Mouse (Mus musculus): ENCODE measurements at regions not wholly inside any gene's neighbourhood (a gene's known extent, or its start where the extent isn't known, plus 50 kb on each side); places are given as distances from the start of the nearest gene placed in this dataset.

GRCm38 (mm10) chr11:31615107-31615811 lies 56.4 kb downstream of the Bod1 start:
- no peak overlapping the region for H3K27ac ChIP-seq (ENCODE audit: insufficient read depth, low read length)
- H3K4me1 ChIP-seq (ENCODE audit: control insufficient read depth, insufficient read depth, low read length) = no peaks in the 10 kb centered on the region
- WGBS = 53% methylated on average over 10 of the region's 10 CpGs
- H3K27me3 ChIP-seq (ENCODE audit: control insufficient read depth, insufficient read depth, low read length) = no peaks in the 10 kb centered on the region; the same call in 1 of the 2 replicates
- no peak overlapping the region for H3K4me3 ChIP-seq (replicated peaks; ENCODE audit: insufficient read depth, low read depth, low read length)
- TF ChIP-seq CTCF (IDR thresholded peaks at IDR 0.05; ENCODE audit: borderline replicate concordance, insufficient read depth, low read depth, low read length) (peak; percentile 54; the same call in 1 of the 2 replicates), POLR2A (IDR thresholded peaks at IDR 0.05; ENCODE audit: borderline replicate concordance, insufficient read depth, low read length) (no peak)
- DNase-seq = peak; percentile 33 to 54

GRCm38 (mm10) chr11:31614394-31614713 lies 57.3 kb downstream of the Bod1 start:
- Histone ChIP-seq H3K4me3 (replicated peaks; ENCODE audit: insufficient read depth, low read depth, low read length) (no peak overlapping the region), H3K27me3 (ENCODE audit: control insufficient read depth, insufficient read depth, low read length) (no peaks in the 10 kb centered on the region; the same call in 1 of the 2 replicates), H3K27ac (ENCODE audit: insufficient read depth, low read length) (no peak overlapping the region), H3K4me1 (ENCODE audit: control insufficient read depth, insufficient read depth, low read length) (no peaks in the 10 kb centered on the region)
- TF ChIP-seq POLR2A (IDR thresholded peaks at IDR 0.05; ENCODE audit: borderline replicate concordance, insufficient read depth, low read length) = no peak
- no peak for TF ChIP-seq CTCF (IDR thresholded peaks at IDR 0.05; ENCODE audit: borderline replicate concordance, insufficient read depth, low read depth, low read length)
- no peak for DNase-seq
- WGBS = 72% methylated on average over 7 of the region's 7 CpGs

GRCm38 (mm10) chr11:31613688-31614393 lies 57.8 kb downstream of the Bod1 start:
- no peak for DNase-seq
- WGBS = 35% methylated on average over 11 of the region's 11 CpGs
- TF ChIP-seq POLR2A (IDR thresholded peaks at IDR 0.05; ENCODE audit: borderline replicate concordance, insufficient read depth, low read length) = no peak
- no peak for TF ChIP-seq CTCF (IDR thresholded peaks at IDR 0.05; ENCODE audit: borderline replicate concordance, insufficient read depth, low read depth, low read length)

GRCm38 (mm10) chr11:31608458-31608857 lies 63.2 kb downstream of the Bod1 start:
- no peaks in the 10 kb centered on the region for H3K27me3 ChIP-seq (ENCODE audit: control insufficient read depth, insufficient read depth, low read length)

More at GRCm38 (mm10) chr11:31613688-31614393, 57.8 kb downstream of the Bod1 start:
- Histone ChIP-seq H3K27me3 (ENCODE audit: control insufficient read depth, insufficient read depth, low read length) (no peaks in the 10 kb centered on the region; the same call in 1 of the 2 replicates), H3K4me1 (ENCODE audit: control insufficient read depth, insufficient read depth, low read length) (no peaks in the 10 kb centered on the region), H3K27ac (ENCODE audit: insufficient read depth, low read length) (no peak overlapping the region), H3K4me3 (replicated peaks; ENCODE audit: insufficient read depth, low read depth, low read length) (no peak overlapping the region)

GRCm38 (mm10) chr11:31601499-31601898 lies 70.2 kb downstream of the Bod1 start:
- WGBS = 81% methylated on average over 7 of the region's 7 CpGs
- no peak overlapping the region for H3K4me3 ChIP-seq (replicated peaks; ENCODE audit: insufficient read depth, low read depth, low read length)
- H3K4me1 ChIP-seq (ENCODE audit: control insufficient read depth, insufficient read depth, low read length) = peaks cover 2% of the 10 kb centered on the region; the same call in 1 of the 2 replicates
- TF ChIP-seq CTCF (IDR thresholded peaks at IDR 0.05; ENCODE audit: borderline replicate concordance, insufficient read depth, low read depth, low read length) (no peak), POLR2A (IDR thresholded peaks at IDR 0.05; ENCODE audit: borderline replicate concordance, insufficient read depth, low read length) (no peak)
- no peak overlapping the region for H3K27ac ChIP-seq (ENCODE audit: insufficient read depth, low read length)
- DNase-seq = no peak
- H3K27me3 ChIP-seq (ENCODE audit: control insufficient read depth, insufficient read depth, low read length) = no peaks in the 10 kb centered on the region

More at GRCm38 (mm10) chr11:31608458-31608857, 63.2 kb downstream of the Bod1 start:
- Histone ChIP-seq H3K4me1 (ENCODE audit: control insufficient read depth, insufficient read depth, low read length) (peaks cover 2% of the 10 kb centered on the region; the same call in 1 of the 2 replicates), H3K4me3 (replicated peaks; ENCODE audit: insufficient read depth, low read depth, low read length) (no peak overlapping the region), H3K27ac (ENCODE audit: insufficient read depth, low read length) (no peak overlapping the region)
- DNase-seq = no peak
- TF ChIP-seq POLR2A (IDR thresholded peaks at IDR 0.05; ENCODE audit: borderline replicate concordance, insufficient read depth, low read length) (no peak), CTCF (IDR thresholded peaks at IDR 0.05; ENCODE audit: borderline replicate concordance, insufficient read depth, low read depth, low read length) (no peak)
- WGBS = 91% methylated on average over 4 of the region's 4 CpGs

GRCm38 (mm10) chr11:31593604-31594003 lies 78.1 kb downstream of the Bod1 start:
- Histone ChIP-seq H3K27ac (ENCODE audit: insufficient read depth, low read length) (no peak overlapping the region), H3K27me3 (ENCODE audit: control insufficient read depth, insufficient read depth, low read length) (no peaks in the 10 kb centered on the region), H3K4me3 (replicated peaks; ENCODE audit: insufficient read depth, low read depth, low read length) (no peak overlapping the region), H3K4me1 (ENCODE audit: control insufficient read depth, insufficient read depth, low read length) (no peaks in the 10 kb centered on the region)
- no peak for DNase-seq
- 91% methylated on average over 2 of the region's 2 CpGs for WGBS
- TF ChIP-seq CTCF (IDR thresholded peaks at IDR 0.05; ENCODE audit: borderline replicate concordance, insufficient read depth, low read depth, low read length) (no peak), POLR2A (IDR thresholded peaks at IDR 0.05; ENCODE audit: borderline replicate concordance, insufficient read depth, low read length) (no peak)

- WGBS = 72% methylated on average over 11 of the region's 11 CpGs
- no peaks in the 10 kb centered on the region for H3K4me1 ChIP-seq (ENCODE audit: control insufficient read depth, insufficient read depth, low read length)
- H3K27me3 ChIP-seq (ENCODE audit: control insufficient read depth, insufficient read depth, low read length) = no peaks in the 10 kb centered on the region
- no peak overlapping the region for H3K4me3 ChIP-seq (replicated peaks; ENCODE audit: insufficient read depth, low read depth, low read length)
- no peak overlapping the region for H3K27ac ChIP-seq (ENCODE audit: insufficient read depth, low read length)
- TF ChIP-seq CTCF (IDR thresholded peaks at IDR 0.05; ENCODE audit: borderline replicate concordance, insufficient read depth, low read depth, low read length) (no peak), POLR2A (IDR thresholded peaks at IDR 0.05; ENCODE audit: borderline replicate concordance, insufficient read depth, low read length) (no peak)
- DNase-seq = no peak
These were observed 79.6 kb downstream of the Bod1 start for GRCm38 (mm10) chr11:31592061-31592460.
